Mouse (Mus musculus): ENCODE results near the gene Prkd3.

DNA sequence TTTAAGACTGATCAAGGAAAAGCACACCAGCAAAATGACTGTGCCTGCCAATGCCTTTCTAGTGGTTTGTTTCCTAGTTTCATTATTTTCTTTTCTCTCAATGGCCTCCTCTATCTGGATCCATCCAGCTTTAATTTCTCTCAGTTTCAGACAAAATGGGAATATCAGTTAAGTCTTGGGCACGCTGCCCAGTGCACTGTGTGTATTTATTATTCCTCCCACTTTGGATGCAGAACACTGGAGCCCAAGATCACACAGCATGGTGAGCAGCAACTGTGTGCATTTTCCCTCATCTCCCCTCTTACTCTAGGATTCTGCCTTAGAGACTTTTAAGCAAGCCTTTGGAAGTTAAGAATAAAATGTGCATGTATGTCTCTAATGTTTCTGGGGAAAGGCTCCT is 56.2 kb downstream of the Prkd3 start:
- TF ChIP-seq CTCF (IDR thresholded peaks at IDR 0.05; ENCODE audit: low read depth, low read length) (no peak), TAL1 (conservative IDR thresholded peaks at IDR 0.05; ENCODE audit: low read depth, low read length) (no peak), POLR2AphosphoS5 (IDR thresholded peaks at IDR 0.05; ENCODE audit: insufficient replicate concordance, low read depth, low read length) (no peak)
